Mouse (Mus musculus): ENCODE results near the gene Hectd2.

GRCm38 (mm10) chr19:36535878-36536277, 18.6 kb upstream of the Hectd2 start:
- TF ChIP-seq CTCF (IDR thresholded peaks at IDR 0.05; ENCODE audit: borderline replicate concordance, control insufficient read depth, extremely low read depth, insufficient read depth, low read length, poor library complexity), result no peak
- TF ChIP-seq POLR2A (IDR thresholded peaks at IDR 0.05; ENCODE audit: control insufficient read depth, extremely low read depth, insufficient read depth, low read length, poor library complexity), result no peak

Data from thymus, adult 2 months (tissue).